Mouse (Mus musculus) heart, postnatal 0 days (tissue): ENCODE measurements at regions not wholly inside any gene's neighbourhood (a gene's known extent, or its start where the extent isn't known, plus 50 kb on each side); places are given as distances from the start of the nearest gene placed in this dataset.

Experiments
- CTCF ChIP-seq: IDR thresholded peaks from 2 replicates; pipeline ENCODE4 v1.5.1; 2016; ENCODE audit warnings: antibody characterized with exemption, control low read depth, low read depth
- EP300 ChIP-seq: IDR thresholded peaks from 2 replicates; pipeline ENCODE4 v1.6.1; 2016; ENCODE audit warnings: antibody characterized with exemption, low read depth

- no peak for TF ChIP-seq CTCF
- no peak for TF ChIP-seq EP300
Measured at GRCm38 (mm10) chr4:10285562-10285961, 588.7 kb upstream of the 2610301B20Rik start.
